Comparison of ENCODE assay signal across 26 mouse cellular contexts in genomic region chr12:72232176-72232575, GRCm38 (mm10). TPM values are rescaled to one million over a fixed set of nuclear protein-coding genes. Genes with fewer than 3 reads are reported as not detected.
DNase-seq lines count a peak whose midpoint lies in the region; ATAC-seq and TF ChIP-seq lines count a peak whose summit lies in the region.
"Had no signal": no experiment of that assay in that cellular context is flagged by ENCODE, and none has a peak within 500 bp of the region (broad histone marks: within the 10 kb centered on the region; RNA-seq: fewer than 3 reads in every experiment).

No protein-coding gene starts in this region.

- H3K9ac ChIP-seq in forebrain, embryonic 12.5 days: no peak overlapping the region
- no peak overlapping the region for H3K9ac ChIP-seq in neural tube, embryonic 12.5 days
- H3K9ac ChIP-seq in midbrain, embryonic 13.5 days (replicated peaks): no peak overlapping the region
- no peak overlapping the region for H3K9ac ChIP-seq in stomach, postnatal 0 days (ENCODE audit: low read length)
- H3K9ac ChIP-seq: embryonic facial prominence, embryonic 12.5 days; intestine, embryonic 15.5 days had no signal

- no peak overlapping the region for H3K4me3 ChIP-seq in forebrain, embryonic 12.5 days (replicated peaks)
- no peak overlapping the region for H3K4me3 ChIP-seq in forebrain, embryonic 10.5 days
- H3K4me3 ChIP-seq in neural tube, embryonic 12.5 days: no peak overlapping the region
- H3K4me3 ChIP-seq in midbrain, embryonic 13.5 days (replicated peaks): peak overlapping the region; percentile 69
- no peak overlapping the region for H3K4me3 ChIP-seq in stomach, postnatal 0 days (ENCODE audit: low read depth, low read length)
- H3K4me3 ChIP-seq: embryonic facial prominence, embryonic 12.5 days; gastrocnemius, adult 2 months; intestine, embryonic 15.5 days had no signal

- H3K4me2 ChIP-seq in forebrain, embryonic 12.5 days: peak overlapping the region; percentile 60
- H3K4me2 ChIP-seq in neural tube, embryonic 12.5 days (replicated peaks): peak overlapping the region; percentile 64
- peak overlapping the region; percentile 70 for H3K4me2 ChIP-seq in midbrain, embryonic 13.5 days (replicated peaks)
- H3K4me2 ChIP-seq in stomach, postnatal 0 days (replicated peaks; ENCODE audit: low read depth): no peak overlapping the region
- H3K4me2 ChIP-seq: embryonic facial prominence, embryonic 12.5 days; intestine, embryonic 15.5 days had no signal

- H3K36me3 ChIP-seq in forebrain, embryonic 12.5 days (replicated peaks): no peaks in the 10 kb centered on the region
- H3K36me3 ChIP-seq in forebrain, embryonic 10.5 days (replicated peaks): no peaks in the 10 kb centered on the region
- no peaks in the 10 kb centered on the region for H3K36me3 ChIP-seq in neural tube, embryonic 12.5 days
- peaks cover 18% of the 10 kb centered on the region; the same call in 1 of the 2 replicates for H3K36me3 ChIP-seq in midbrain, embryonic 13.5 days
- no peaks in the 10 kb centered on the region for H3K36me3 ChIP-seq in stomach, postnatal 0 days (ENCODE audit: control insufficient read depth, insufficient read depth, low read length)
- H3K36me3 ChIP-seq: embryonic facial prominence, embryonic 12.5 days; intestine, embryonic 15.5 days had no signal

- 87% methylated on average over 3 of the region's 3 CpGs for WGBS in forebrain, embryonic 12.5 days
- WGBS in forebrain, embryonic 10.5 days: 87% methylated on average over 3 of the region's 3 CpGs
- WGBS in neural tube, embryonic 12.5 days: 77% methylated on average over 3 of the region's 3 CpGs
- 76% methylated on average over 3 of the region's 3 CpGs for WGBS in midbrain, embryonic 13.5 days
- 82% methylated on average over 3 of the region's 3 CpGs for WGBS in stomach, postnatal 0 days

- no peak for DNase-seq in forebrain, embryonic 10.5 days (ENCODE audit: extremely low spot score, low spot score)
- DNase-seq in neural tube, embryonic 10.5 days (ENCODE audit: extremely low spot score, low spot score): no peak
- no peak for DNase-seq in adrenal gland, adult 18-20 months (ENCODE audit: low spot score in 2 of 2)
- no peak for DNase-seq in c-Kit-positive CD71-positive TER-119-positive erythroid progenitor cells, embryonic 14.5 days (ENCODE audit: low spot score)
- DNase-seq in stomach, postnatal 0 days (ENCODE audit: low spot score): no peak
- DNase-seq: B cell, adult 2 months; gastrocnemius, adult 2 months; heart, postnatal 10 days; lung, adult 2 months; lung, postnatal 4 days; thymus, postnatal 4 days had no signal

- no peak for TF ChIP-seq CTCF in stomach, postnatal 0 days (IDR thresholded peaks at IDR 0.05; ENCODE audit: low read depth)

- no peaks in the 10 kb centered on the region for H3K9me3 ChIP-seq in forebrain, embryonic 12.5 days
- no peaks in the 10 kb centered on the region for H3K9me3 ChIP-seq in forebrain, embryonic 10.5 days
- H3K9me3 ChIP-seq in neural tube, embryonic 12.5 days: no peaks in the 10 kb centered on the region
- no peaks in the 10 kb centered on the region for H3K9me3 ChIP-seq in midbrain, embryonic 13.5 days
- no peaks in the 10 kb centered on the region for H3K9me3 ChIP-seq in stomach, postnatal 0 days (ENCODE audit: control insufficient read depth, low read length)
- H3K9me3 ChIP-seq: embryonic facial prominence, embryonic 12.5 days; intestine, embryonic 15.5 days had no signal

- no peak for ATAC-seq in forebrain, embryonic 12.5 days (ENCODE audit: low FRiP score)
- ATAC-seq in neural tube, embryonic 12.5 days (ENCODE audit: low FRiP score, low read depth): no peak
- no peak for ATAC-seq in midbrain, embryonic 13.5 days
- ATAC-seq in stomach, postnatal 0 days (ENCODE audit: low FRiP score, low TSS enrichment): no peak
- ATAC-seq: intestine, embryonic 15.5 days; Patski had no signal

- H3K27me3 ChIP-seq in forebrain, embryonic 12.5 days: peaks cover under 1% of the 10 kb centered on the region; the same call in 1 of the 2 replicates
- peaks cover 21% of the 10 kb centered on the region for H3K27me3 ChIP-seq in forebrain, embryonic 10.5 days (ENCODE audit: poor library complexity, severe bottlenecking)
- peaks cover 3% of the 10 kb centered on the region; the same call in 1 of the 2 replicates for H3K27me3 ChIP-seq in neural tube, embryonic 12.5 days (replicated peaks)
- no peaks in the 10 kb centered on the region for H3K27me3 ChIP-seq in midbrain, embryonic 13.5 days
- no peaks in the 10 kb centered on the region for H3K27me3 ChIP-seq in stomach, postnatal 0 days (ENCODE audit: control insufficient read depth, insufficient read depth, low read length)

- peaks cover 36% of the 10 kb centered on the region for H3K4me1 ChIP-seq in forebrain, embryonic 12.5 days
- H3K4me1 ChIP-seq in forebrain, embryonic 10.5 days: peaks cover 18% of the 10 kb centered on the region
- peaks cover 18% of the 10 kb centered on the region for H3K4me1 ChIP-seq in neural tube, embryonic 12.5 days
- peaks cover 72% of the 10 kb centered on the region for H3K4me1 ChIP-seq in midbrain, embryonic 13.5 days (replicated peaks)
- no peaks in the 10 kb centered on the region for H3K4me1 ChIP-seq in stomach, postnatal 0 days (replicated peaks; ENCODE audit: control insufficient read depth, insufficient read depth)

- TF ChIP-seq EP300 in stomach, postnatal 0 days (optimal IDR thresholded peaks at IDR 0.05): no peak

- H3K27ac ChIP-seq in forebrain, embryonic 12.5 days: no peak overlapping the region
- no peak overlapping the region for H3K27ac ChIP-seq in forebrain, embryonic 10.5 days
- H3K27ac ChIP-seq in neural tube, embryonic 12.5 days: no peak overlapping the region
- no peak overlapping the region for H3K27ac ChIP-seq in midbrain, embryonic 13.5 days
- H3K27ac ChIP-seq in stomach, postnatal 0 days (replicated peaks): no peak overlapping the region
- H3K27ac ChIP-seq: embryonic facial prominence, embryonic 12.5 days; gastrocnemius, adult 2 months; intestine, embryonic 15.5 days had no signal

RNA-seq across cellular contexts. Expression of gene Ccdc175, which starts 47.3 kb away (rescaled TPM):
- 0.09 TPM in 1 of 2 replicates, not detected in the other for polyA plus RNA-seq in forebrain, embryonic 12.5 days (2016; fragmentation: Nextera tagmentation; extraction: Ambion mirVana)
- polyA plus RNA-seq in forebrain, embryonic 10.5 days (2016; fragmentation: Nextera tagmentation; extraction: Ambion mirVana): not detected in 2 replicates
- polyA plus RNA-seq in neural tube, embryonic 12.5 days (2016; fragmentation: Nextera tagmentation; extraction: Ambion mirVana): not detected in 2 replicates
- polyA plus RNA-seq in midbrain, embryonic 13.5 days (2015; fragmentation: Nextera tagmentation; extraction: Ambion mirVana): not detected in 2 replicates
- not detected for total RNA-seq in adrenal gland, adult 18-20 months (2021)
- polyA plus RNA-seq in stomach, postnatal 0 days (2015; fragmentation: Nextera tagmentation; extraction: Ambion mirVana): not detected in 2 replicates
- total RNA-seq: common myeloid progenitor, adult 5-6 weeks; gastrocnemius, adult 2 months; heart, adult 8-10 months; heart, postnatal 10 days; layer of hippocampus, adult 18-20 months; left cerebral cortex, postnatal 25 days; liver, adult 2 months; monocyte, adult 5-6 weeks had no signal
- polyA plus RNA-seq: brain, embryonic 14.5 days; embryonic facial prominence, embryonic 12.5 days; intestine, embryonic 15.5 days; kidney, embryonic 16.5 days; liver, adult 2 months; lung, adult 2 months; Patski; spleen, adult 2 months had no signal
